Mouse (Mus musculus): ENCODE data around the gene Bhlha15.

DNA sequence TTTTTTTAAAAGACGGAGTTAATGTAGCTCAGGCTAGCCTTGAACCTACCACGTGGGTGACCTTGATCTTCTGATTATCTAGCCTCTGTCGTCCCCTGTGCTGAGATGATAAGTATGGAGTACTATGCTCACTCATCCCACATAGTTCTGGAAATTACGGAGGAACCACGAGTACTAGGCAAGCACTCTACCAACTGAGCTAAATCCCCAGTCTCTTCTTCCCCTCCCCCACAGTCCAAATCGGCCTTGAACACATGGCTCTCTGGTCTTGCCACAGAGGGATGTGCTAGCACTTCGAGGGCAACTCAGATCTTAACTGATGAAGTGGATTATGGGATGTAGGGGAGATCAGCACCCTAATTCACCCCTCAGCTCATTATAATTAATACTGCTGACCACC lies 28.0 kb downstream of the Bhlha15 start:
- TF ChIP-seq POLR2AphosphoS2 (IDR thresholded peaks at IDR 0.05; ENCODE audit: low read length) (no peak), EP300 (IDR thresholded peaks at IDR 0.05; ENCODE audit: low read depth in 1 of 2, low read length in 2 of 2) (no peak), NELFE (IDR thresholded peaks at IDR 0.05; ENCODE audit: low read depth, low read length) (no peak), CTCF (IDR thresholded peaks at IDR 0.05 in 2 of 3, conservative IDR thresholded peaks at IDR 0.05 in 1 of 3; ENCODE audit: control insufficient read depth in 1 of 3, insufficient read depth in 1 of 3, low read depth in 2 of 3, low read length in 3 of 3, poor library complexity in 1 of 3, severe bottlenecking in 1 of 3) (no peak), SIN3A (IDR thresholded peaks at IDR 0.05; ENCODE audit: low read length) (no peak), MYC (IDR thresholded peaks at IDR 0.05; ENCODE audit: low read depth, low read length) (no peak), POLR2A (IDR thresholded peaks at IDR 0.05; ENCODE audit: control insufficient read depth in 1 of 2, insufficient read depth in 1 of 2, low read depth in 1 of 2, low read length in 2 of 2, poor library complexity in 1 of 2) (no peak), USF2 (IDR thresholded peaks at IDR 0.05; ENCODE audit: borderline replicate concordance in 1 of 2, insufficient read depth in 1 of 2, low read depth in 1 of 2, low read length in 2 of 2) (no peak)

Data from MEL (cell line).